19 mouse cellular contexts compared by ENCODE assay signal in genomic region chr3:58173821-58174220, GRCm38 (mm10).
"Had no signal": no experiment of that assay in that cellular context is flagged by ENCODE, and none has a peak within 500 bp of the region (broad histone marks: within the 10 kb centered on the region; RNA-seq: fewer than 3 reads in every experiment).

No protein-coding gene starts in this region.

- H3K4me3 ChIP-seq: midbrain, embryonic 10.5 days; midbrain, embryonic 12.5 days; myocyte; neural tube, embryonic 13.5 days; neural tube, embryonic 15.5 days; stomach, embryonic 15.5 days had no signal

- DNase-seq: lung, embryonic 14.5 days; lung, postnatal 10 days; lung, postnatal 4 days; midbrain, embryonic 14.5 days; retina, postnatal 1 day; right cerebral cortex, adult 18-20 months; right cerebral cortex, postnatal 25 days; right cerebral cortex, postnatal 4 days; spleen, adult 18-20 months; thymus, adult 2 months; thymus, postnatal 25 days; thymus, postnatal 4 days had no signal

- H3K27ac ChIP-seq: midbrain, embryonic 10.5 days; midbrain, embryonic 12.5 days; neural tube, embryonic 13.5 days; neural tube, embryonic 15.5 days; stomach, embryonic 15.5 days; stomach, postnatal 0 days had no signal
